Mouse (Mus musculus): ENCODE measurements at regions not wholly inside any gene's neighbourhood (a gene's known extent, or its start where the extent isn't known, plus 50 kb on each side); places are given as distances from the start of the nearest gene placed in this dataset.

GRCm38 (mm10) chr3:145705317-145705716 lies 53.2 kb upstream of the Ddah1 start:
- Histone ChIP-seq H3K4me2 (replicated peaks) (no peak overlapping the region), H3K36me3 (no peaks in the 10 kb centered on the region), H3K9me3 (no peaks in the 10 kb centered on the region), H3K27me3 (no peaks in the 10 kb centered on the region), H3K4me1 (peaks cover 14% of the 10 kb centered on the region), H3K9ac (no peak overlapping the region), H3K4me3 (no peak overlapping the region), H3K27ac (no peak overlapping the region)
- 67% methylated on average over 5 of the region's 5 CpGs for WGBS
- ATAC-seq (ENCODE audit: insufficient number of reproducible peaks, insufficient read depth, low FRiP score, low TSS enrichment): no peak

- Histone ChIP-seq H3K27ac (peak overlapping the region; percentile 70), H3K4me2 (replicated peaks) (no peak overlapping the region)
- 57% methylated on average over 9 of the region's 9 CpGs for WGBS
Observed at GRCm38 (mm10) chr3:145704054-145704453, 54.3 kb upstream of the Ccn1 start.

DNA sequence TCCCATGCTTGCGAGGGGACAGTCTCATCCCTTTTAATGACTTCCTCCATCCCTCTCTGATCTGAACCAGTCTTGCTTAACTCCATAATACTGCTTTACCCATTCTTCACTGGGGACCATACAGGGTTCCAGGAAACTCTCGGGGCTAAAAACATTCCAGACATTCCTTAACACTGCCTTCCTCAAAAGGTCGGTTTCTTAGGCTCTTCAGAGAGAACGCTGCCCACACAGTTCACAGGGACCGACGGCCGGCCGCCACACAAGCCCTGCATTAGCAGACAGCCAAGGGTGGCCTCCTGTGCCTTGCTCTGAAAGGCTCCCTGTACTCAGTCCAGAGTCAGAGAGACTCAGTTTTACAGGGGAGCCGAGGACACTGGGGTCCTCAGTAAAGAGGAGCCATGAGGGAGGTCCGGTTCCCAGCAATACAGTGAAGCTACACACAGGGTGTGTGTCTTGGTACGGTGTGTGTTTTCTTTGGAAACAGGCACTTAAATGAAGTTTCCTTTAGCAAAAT lies 53.7 kb upstream of the Ccn1 start:
- no peaks in the 10 kb centered on the region for H3K9me3 ChIP-seq
- 6% methylated on average over 11 of the region's 11 CpGs for WGBS
- no peak overlapping the region for H3K9ac ChIP-seq
- H3K4me2 ChIP-seq (replicated peaks): 0 out of 2 replicates have a peak overlapping the region, but pooled peaks have one; percentile 0
- H3K4me3 ChIP-seq: no peak overlapping the region
- peak; percentile 32; the same call in 1 of the 2 replicates for ATAC-seq (ENCODE audit: insufficient number of reproducible peaks, insufficient read depth, low FRiP score, low TSS enrichment)
- H3K27ac ChIP-seq: peak overlapping the region; percentile 70
- no peaks in the 10 kb centered on the region for H3K27me3 ChIP-seq
- H3K4me1 ChIP-seq: peaks cover 14% of the 10 kb centered on the region
- H3K36me3 ChIP-seq: no peaks in the 10 kb centered on the region

More at GRCm38 (mm10) chr3:145704054-145704453, 54.3 kb upstream of the Ccn1 start:
- peaks cover 14% of the 10 kb centered on the region for H3K4me1 ChIP-seq
- no peak overlapping the region for H3K9ac ChIP-seq
- no peaks in the 10 kb centered on the region for H3K36me3 ChIP-seq
- H3K27me3 ChIP-seq: no peaks in the 10 kb centered on the region
- ATAC-seq (ENCODE audit: insufficient number of reproducible peaks, insufficient read depth, low FRiP score, low TSS enrichment): no peak
- no peaks in the 10 kb centered on the region for H3K9me3 ChIP-seq
- no peak overlapping the region for H3K4me3 ChIP-seq

DNA sequence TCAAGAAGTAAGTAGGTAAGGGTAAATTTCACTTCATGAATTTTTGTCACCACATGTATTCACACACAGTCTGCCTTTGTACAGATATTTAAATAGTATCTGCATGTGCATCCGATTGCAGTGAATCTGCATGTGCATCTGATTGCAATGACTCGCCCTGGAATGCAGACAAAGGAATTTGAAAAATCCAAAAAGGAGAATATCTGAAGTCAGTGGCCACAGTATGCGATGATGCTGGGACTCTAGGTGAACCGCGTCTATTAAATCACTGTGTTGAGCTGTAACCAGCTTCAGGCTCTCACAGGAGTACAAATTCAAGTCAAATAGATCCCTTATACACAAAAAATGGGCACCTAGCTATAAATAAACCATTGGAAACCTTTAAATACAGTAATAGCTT lies 53.0 kb upstream of the Ccn1 start:
- WGBS: 39% methylated on average over 5 of the region's 5 CpGs
- Histone ChIP-seq H3K9me3 (no peaks in the 10 kb centered on the region), H3K9ac (no peak overlapping the region), H3K4me1 (peaks cover 14% of the 10 kb centered on the region), H3K27ac (no peak overlapping the region), H3K27me3 (no peaks in the 10 kb centered on the region), H3K4me3 (no peak overlapping the region), H3K4me2 (replicated peaks) (no peak overlapping the region), H3K36me3 (no peaks in the 10 kb centered on the region)
- no peak for ATAC-seq (ENCODE audit: insufficient number of reproducible peaks, insufficient read depth, low FRiP score, low TSS enrichment)

GRCm38 (mm10) chr3:145701945-145702344 lies 52.2 kb upstream of the Ccn1 start:
- WGBS: 84% methylated on average over 6 of the region's 6 CpGs
- ATAC-seq (ENCODE audit: insufficient number of reproducible peaks, insufficient read depth, low FRiP score, low TSS enrichment): no peak
- Histone ChIP-seq H3K36me3 (no peaks in the 10 kb centered on the region), H3K4me2 (replicated peaks) (no peak overlapping the region), H3K4me1 (peaks cover 14% of the 10 kb centered on the region), H3K9me3 (no peaks in the 10 kb centered on the region), H3K4me3 (no peak overlapping the region), H3K9ac (no peak overlapping the region), H3K27ac (no peak overlapping the region), H3K27me3 (no peaks in the 10 kb centered on the region)
